In the genomic region with DNA sequence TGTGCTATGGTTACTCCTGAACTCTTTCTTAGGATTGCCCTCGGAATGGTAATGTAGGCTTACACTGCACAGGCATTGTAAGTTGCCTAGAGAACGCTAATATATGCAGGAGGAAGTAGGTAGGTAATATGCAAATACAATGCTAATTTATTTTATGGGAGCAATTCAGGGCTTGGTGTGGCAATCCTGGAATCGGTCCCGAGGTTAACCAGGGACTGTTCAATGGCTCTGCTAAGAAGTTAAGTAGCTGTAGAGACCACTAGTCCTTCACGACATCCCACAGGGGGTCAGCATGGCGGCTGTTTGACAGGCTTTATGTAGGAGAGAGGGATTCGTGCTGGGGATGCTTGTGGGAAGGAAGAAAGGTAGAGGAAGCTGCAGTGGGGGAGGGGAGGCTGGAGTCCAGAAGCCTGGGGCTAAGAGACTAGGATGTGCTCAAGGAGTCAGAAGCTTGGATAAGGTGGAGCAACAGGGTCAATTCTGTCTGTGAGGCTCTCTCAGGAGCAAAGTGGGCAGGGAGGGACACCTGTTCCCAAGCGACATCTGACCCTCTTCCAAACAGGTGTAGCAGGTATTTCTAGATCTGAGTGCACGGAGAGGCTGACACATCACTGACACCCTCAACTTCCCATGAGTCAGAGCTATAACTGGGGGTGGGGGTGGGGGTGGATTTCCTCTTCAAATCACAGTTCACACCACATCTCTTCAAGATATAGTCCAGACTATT, we compare ENCODE assay signal across 13 mouse cellular contexts. TPM values are rescaled to one million over a fixed set of nuclear protein-coding genes. Genes with fewer than 3 reads are reported as not detected.
DNase-seq lines count a peak whose midpoint lies in the region; ATAC-seq and TF ChIP-seq lines count a peak whose summit lies in the region.
"Had no signal": no experiment of that assay in that cellular context is flagged by ENCODE, and none has a peak within 500 bp of the region (broad histone marks: within the 10 kb centered on the region; RNA-seq: fewer than 3 reads in every experiment).

No protein-coding gene starts in this region.

- H3K9ac ChIP-seq in forebrain, postnatal 0 days: no peak overlapping the region
- no peak overlapping the region for H3K9ac ChIP-seq in lung, embryonic 14.5 days
- H3K9ac ChIP-seq in embryonic facial prominence, embryonic 14.5 days (ENCODE audit: low read depth, low read length): no peak overlapping the region
- H3K9ac ChIP-seq: liver, embryonic 14.5 days had no signal

- peak; percentile 79; the same call in 1 of the 2 replicates for ATAC-seq in forebrain, postnatal 0 days
- peak; percentile 54; the same call in 1 of the 2 replicates for ATAC-seq in lung, embryonic 14.5 days (ENCODE audit: insufficient read depth)
- ATAC-seq in embryonic facial prominence, embryonic 14.5 days (ENCODE audit: low read depth): peak; percentile 80

- TF ChIP-seq CTCF in forebrain, postnatal 0 days (IDR thresholded peaks at IDR 0.05; ENCODE audit: low read depth): no peak
- TF ChIP-seq CTCF in lung, embryonic 14.5 days (IDR thresholded peaks at IDR 0.05; ENCODE audit: low read depth): no peak

- no peak overlapping the region for H3K27ac ChIP-seq in forebrain, postnatal 0 days (ENCODE audit: low read depth, low read length)
- H3K27ac ChIP-seq in forebrain, embryonic 10.5 days: no peak overlapping the region
- no peak overlapping the region for H3K27ac ChIP-seq in lung, embryonic 14.5 days (ENCODE audit: low read depth)
- H3K27ac ChIP-seq in embryonic facial prominence, embryonic 14.5 days (replicated peaks; ENCODE audit: low read depth, low read length): 0 out of 2 replicates have a peak overlapping the region, but pooled peaks have one; percentile 28
- H3K27ac ChIP-seq: liver, embryonic 14.5 days had no signal

- no peaks in the 10 kb centered on the region for H3K4me1 ChIP-seq in forebrain, postnatal 0 days (ENCODE audit: insufficient read depth)
- no peaks in the 10 kb centered on the region for H3K4me1 ChIP-seq in forebrain, embryonic 10.5 days
- H3K4me1 ChIP-seq in lung, embryonic 14.5 days (ENCODE audit: insufficient read depth): no peaks in the 10 kb centered on the region
- 0 out of 2 replicates have a peak, but pooled peaks cover 4% of the 10 kb centered on the region for H3K4me1 ChIP-seq in embryonic facial prominence, embryonic 14.5 days (ENCODE audit: control insufficient read depth, insufficient read depth, low read length)

- intact Hi-C loops in left cerebral cortex, postnatal 14 days (cut with DNase I): no loop called here

- no peak overlapping the region for H3ac ChIP-seq in myocyte (ENCODE audit: control insufficient read depth, insufficient read length)

- no peaks in the 10 kb centered on the region for H3K9me3 ChIP-seq in forebrain, postnatal 0 days (ENCODE audit: low read length)
- H3K9me3 ChIP-seq in forebrain, embryonic 10.5 days: no peaks in the 10 kb centered on the region; the same call in 1 of the 2 replicates
- no peaks in the 10 kb centered on the region; the same call in 1 of the 2 replicates for H3K9me3 ChIP-seq in lung, embryonic 14.5 days (ENCODE audit: low read depth, low read length)
- H3K9me3 ChIP-seq in embryonic facial prominence, embryonic 14.5 days (ENCODE audit: control insufficient read depth, low read length): 0 out of 2 replicates have a peak, but pooled peaks cover 5% of the 10 kb centered on the region

- DNase-seq in forebrain, postnatal 0 days: no peak
- no peak for DNase-seq in forebrain, embryonic 10.5 days (ENCODE audit: extremely low spot score, low spot score)
- peak; percentile 37 for DNase-seq in lung, embryonic 14.5 days
- no peak for DNase-seq in lung, postnatal 4 days
- DNase-seq in embryonic facial prominence, embryonic 14.5 days (ENCODE audit: low spot score): peak; percentile 61
- no peak for DNase-seq in retina, postnatal 1 day
- DNase-seq in left cerebral cortex, postnatal 14 days (ENCODE audit: low spot score in 2 of 2): no peak
- DNase-seq: adrenal gland, postnatal 36 days; cerebellum, adult 11-12 months; kidney, postnatal 10 days; midbrain, embryonic 14.5 days had no signal

- no peak for TF ChIP-seq POLR2A in myocyte (IDR thresholded peaks at IDR 0.05; ENCODE audit: insufficient read length, low read depth)

- H3K79me2 ChIP-seq in myocyte (ENCODE audit: control insufficient read depth, insufficient read depth): no peaks in the 10 kb centered on the region

- WGBS in forebrain, postnatal 0 days: 45% methylated on average over 9 of the region's 9 CpGs
- 71% methylated on average over 9 of the region's 9 CpGs for WGBS in forebrain, embryonic 10.5 days
- 51% methylated on average over 9 of the region's 9 CpGs for WGBS in lung, embryonic 14.5 days
- WGBS in embryonic facial prominence, embryonic 14.5 days: 58% methylated on average over 9 of the region's 9 CpGs

- H3K27me3 ChIP-seq in forebrain, postnatal 0 days (ENCODE audit: insufficient read depth, low read length): no peaks in the 10 kb centered on the region
- no peaks in the 10 kb centered on the region for H3K27me3 ChIP-seq in forebrain, embryonic 10.5 days (ENCODE audit: poor library complexity, severe bottlenecking)
- no peaks in the 10 kb centered on the region for H3K27me3 ChIP-seq in lung, embryonic 14.5 days (ENCODE audit: insufficient read depth, low read length)
- no peaks in the 10 kb centered on the region for H3K27me3 ChIP-seq in embryonic facial prominence, embryonic 14.5 days (replicated peaks; ENCODE audit: control insufficient read depth, insufficient read depth, low read length)
- H3K27me3 ChIP-seq in myocyte (ENCODE audit: control insufficient read depth, insufficient read depth, insufficient read length): no peaks in the 10 kb centered on the region

- H3K4me3 ChIP-seq in forebrain, postnatal 0 days (ENCODE audit: low read depth, low read length): no peak overlapping the region
- no peak overlapping the region for H3K4me3 ChIP-seq in forebrain, embryonic 10.5 days
- no peak overlapping the region for H3K4me3 ChIP-seq in lung, embryonic 14.5 days (ENCODE audit: low read depth, low read length)
- no peak overlapping the region for H3K4me3 ChIP-seq in embryonic facial prominence, embryonic 14.5 days (ENCODE audit: low read depth, low read length)
- H3K4me3 ChIP-seq in myocyte: no peak overlapping the region

- H3K36me3 ChIP-seq in forebrain, postnatal 0 days (ENCODE audit: insufficient read depth): no peaks in the 10 kb centered on the region
- H3K36me3 ChIP-seq in forebrain, embryonic 10.5 days (replicated peaks): no peaks in the 10 kb centered on the region
- H3K36me3 ChIP-seq in lung, embryonic 14.5 days (ENCODE audit: insufficient read depth): no peaks in the 10 kb centered on the region
- H3K36me3 ChIP-seq in embryonic facial prominence, embryonic 14.5 days (ENCODE audit: control insufficient read depth, insufficient read depth, low read length): no peaks in the 10 kb centered on the region
- H3K36me3 ChIP-seq in myocyte (ENCODE audit: control insufficient read depth, insufficient read depth): no peaks in the 10 kb centered on the region

- H3K4me2 ChIP-seq in forebrain, postnatal 0 days (ENCODE audit: low read depth): no peak overlapping the region
- H3K4me2 ChIP-seq in lung, embryonic 14.5 days: no peak overlapping the region
- H3K4me2 ChIP-seq in embryonic facial prominence, embryonic 14.5 days (ENCODE audit: low read depth, low read length): no peak overlapping the region
- H3K4me2 ChIP-seq in myocyte (ENCODE audit: low read depth): peak overlapping the region; percentile 69

TF ChIP-seq in myocyte, 11 proteins besides CTCF, POLR2A, EP300 and RAD21:
- TF ChIP-seq TCF12 (IDR thresholded peaks at IDR 0.05; ENCODE audit: insufficient read depth, poor library complexity, severe bottlenecking) (peak; percentile 24), MYOD1 (IDR thresholded peaks at IDR 0.05; ENCODE audit: control insufficient read depth in 1 of 3, insufficient read length in 2 of 3, low read depth in 2 of 3) (peak in 2 of 3 experiments; percentile 34 to 96), CEBPB (IDR thresholded peaks at IDR 0.05; ENCODE audit: insufficient read depth, poor library complexity, severe bottlenecking) (no peak), E2F4 (IDR thresholded peaks at IDR 0.05; ENCODE audit: insufficient read depth) (no peak), TCF3 (IDR thresholded peaks at IDR 0.05; ENCODE audit: insufficient read length, low read depth) (no peak), MYOG (IDR thresholded peaks at IDR 0.05; ENCODE audit: control insufficient read depth in 1 of 3, insufficient read depth in 1 of 3, insufficient read length in 2 of 3, low read depth in 2 of 3) (peak in 2 of 3 experiments; percentile 12 to 71), USF1 (IDR thresholded peaks at IDR 0.05; ENCODE audit: low read depth) (no peak)

RNA-seq across cellular contexts. Expression of a gene that starts 19.0 kb away (rescaled TPM):
- 3.6 and 5.1 TPM in 2 replicates for total RNA-seq in forebrain, postnatal 0 days (2014; rRNA removed)
- 5.0 and 6.2 TPM in 2 replicates for polyA plus RNA-seq in forebrain, postnatal 0 days (2015; fragmentation: Nextera tagmentation; extraction: Ambion mirVana)
- 69.8 and 70.8 TPM in 2 replicates for polyA plus RNA-seq in forebrain, embryonic 10.5 days (2016; fragmentation: Nextera tagmentation; extraction: Ambion mirVana)
- 43.7 and 46.8 TPM in 2 replicates for polyA plus RNA-seq in lung, embryonic 14.5 days (2014; fragmentation: Nextera tagmentation; extraction: Ambion mirVana)
- 28.1 and 29.0 TPM in 2 replicates for polyA plus RNA-seq in embryonic facial prominence, embryonic 14.5 days (2014; fragmentation: Nextera tagmentation; extraction: Ambion mirVana)
- 21.2 TPM for polyA plus RNA-seq in myocyte (2012; fragmentation: generic; extraction: Trizol)
- 1 to 10 TPM; 1.6 to 1.8 TPM for total RNA-seq in left cerebral cortex, postnatal 14 days (2021)

Comparison
In these comparisons a context has a peak if more than half of its experiments do, and no peak if none do; other contexts are left out.
1. DNase-seq: peak in lung, embryonic 14.5 days (single experiment) and embryonic facial prominence, embryonic 14.5 days (single experiment); none in forebrain, postnatal 0 days (single experiment), forebrain, embryonic 10.5 days (single experiment), lung, postnatal 4 days (0 of 2), retina, postnatal 1 day (single experiment) and left cerebral cortex, postnatal 14 days (0 of 2).
2. Peak in every context shown above with its lines, with median percentiles within 50 percentile points of each other: ATAC-seq.